Mouse (Mus musculus): ENCODE measurements around the gene Plscr2.

DNA sequence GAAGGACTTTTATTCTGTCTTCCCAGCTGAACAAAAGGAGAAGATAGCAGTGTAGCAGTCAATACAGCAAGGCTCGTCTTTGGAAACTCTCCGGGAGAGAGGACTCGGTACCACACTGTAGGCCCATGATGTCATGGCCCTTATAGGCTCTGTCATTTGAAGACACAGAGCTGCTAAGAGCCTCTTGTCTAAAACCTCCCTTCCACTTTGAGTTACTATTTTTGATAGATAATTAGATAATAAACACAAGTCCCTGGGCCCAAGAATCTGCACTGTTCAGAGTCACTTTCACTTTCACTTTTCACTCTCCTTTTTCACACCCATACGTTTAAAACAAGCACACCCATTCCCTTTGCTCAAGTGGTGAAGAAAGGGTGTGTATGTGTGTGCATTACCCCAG is 9.7 kb upstream of the Plscr2 start:
- TF ChIP-seq CTCF (IDR thresholded peaks at IDR 0.05; ENCODE audit: low read depth) (no peak), EP300 (optimal IDR thresholded peaks at IDR 0.05) (no peak)
